8 mouse cellular contexts compared by ENCODE assay signal in the genomic region with DNA sequence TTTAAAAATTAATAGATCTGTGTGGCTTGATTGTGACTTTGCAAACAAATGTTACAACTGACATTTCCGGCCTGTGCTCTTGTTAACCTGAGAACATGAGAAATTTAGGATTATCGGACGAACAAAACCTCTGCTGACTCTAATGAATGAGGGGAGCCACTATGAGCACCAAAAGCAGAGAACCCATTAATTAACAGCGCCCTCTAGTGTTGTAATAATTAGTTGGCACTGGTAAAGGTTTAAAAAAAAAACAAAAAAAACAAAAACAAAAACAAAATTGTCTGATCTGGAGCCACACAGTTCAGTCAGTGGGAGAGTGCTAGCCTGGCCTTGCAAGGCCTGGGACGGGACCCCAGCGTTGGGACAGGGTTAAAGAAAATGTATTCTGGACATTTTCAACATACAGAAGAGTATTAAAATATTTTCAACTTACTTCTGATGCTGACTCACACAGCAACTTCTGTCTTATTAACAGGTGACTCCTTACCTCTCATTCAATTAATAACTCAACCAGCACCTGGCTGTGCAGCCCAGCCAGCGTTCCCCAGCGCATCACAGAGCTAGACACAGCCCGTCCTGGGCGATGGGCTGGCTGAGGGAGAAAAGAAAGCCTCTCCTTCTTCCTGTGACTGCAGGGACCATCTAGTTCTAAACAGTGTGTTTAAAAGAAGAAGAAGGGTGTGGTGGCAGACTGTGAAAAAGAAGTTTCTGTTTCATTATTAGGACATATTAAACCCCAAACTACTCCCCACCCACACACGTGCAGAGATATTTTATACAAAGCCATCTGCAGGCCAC. TPM values are rescaled to one million over a fixed set of nuclear protein-coding genes. Genes with fewer than 3 reads are reported as not detected.
DNase-seq lines count a peak whose midpoint lies in the region; ATAC-seq and TF ChIP-seq lines count a peak whose summit lies in the region.

No protein-coding gene starts in this region.

- no peaks in the 10 kb centered on the region for H3K27me3 ChIP-seq in liver, postnatal 0 days (ENCODE audit: insufficient read depth, low read length)
- H3K27me3 ChIP-seq in Patski = no peaks in the 10 kb centered on the region

- no peaks in the 10 kb centered on the region; the same call in 1 of the 2 replicates for H3K4me1 ChIP-seq in liver, postnatal 0 days (ENCODE audit: insufficient read depth)

- H3K9ac ChIP-seq in liver, postnatal 0 days (replicated peaks) = no peak overlapping the region

- no peak overlapping the region for H3K4me2 ChIP-seq in liver, postnatal 0 days (ENCODE audit: low read depth, low read length)

- no peaks in the 10 kb centered on the region for H3K9me3 ChIP-seq in liver, postnatal 0 days (ENCODE audit: low read length)

- POLR2A ChIA-PET in Patski (lab: Charles Lee) = no interaction called here

- DNase-seq in liver, postnatal 0 days = no peak
- DNase-seq in liver = no peak
- no peak for DNase-seq in Patski (ENCODE audit: low read depth, low spot score)
- DNase-seq in naive thymus-derived CD4-positive, alpha-beta T cell, adult 2 months (ENCODE audit: low read depth) = peak; percentile 73
- DNase-seq in right cerebral cortex, postnatal 4 days = no peak
- DNase-seq in spleen, postnatal 4 days (ENCODE audit: low spot score in 2 of 2) = no peak

- peak; percentile 67 for TF ChIP-seq CTCF in liver, postnatal 0 days (IDR thresholded peaks at IDR 0.05; ENCODE audit: low read depth)
- peak; percentile 60 for TF ChIP-seq CTCF in Patski (IDR thresholded peaks at IDR 0.05)

- H3K4me3 ChIP-seq in liver, postnatal 0 days (ENCODE audit: low read depth, low read length) = no peak overlapping the region

- TF ChIP-seq EP300 in liver, postnatal 0 days (IDR thresholded peaks at IDR 0.05; ENCODE audit: low read depth) = no peak

- no peak for ATAC-seq in liver, postnatal 0 days
- ATAC-seq in Patski = no peak
- ATAC-seq in erythroblast, adult 5-6 weeks (replicated peaks; ENCODE audit: low FRiP score, poor library complexity, severe bottlenecking) = peak; percentile 57; the same call in 1 of the 2 replicates
- no peak for ATAC-seq in frontal cortex, adult (ENCODE audit: low TSS enrichment)

- H3K36me3 ChIP-seq in liver, postnatal 0 days (replicated peaks; ENCODE audit: insufficient read depth, low read length) = no peaks in the 10 kb centered on the region

- H3K27ac ChIP-seq in liver, postnatal 0 days (ENCODE audit: low read depth) = no peak overlapping the region

- WGBS in liver, postnatal 0 days (ENCODE audit: insufficient replicate concordance) = 58% methylated on average over 11 of the region's 11 CpGs

- CTCF ChIA-PET in Patski (lab: Charles Lee) = interaction anchor here (1.0 to 6.9 kb wide), 4 partner anchors 126 to 293 kb away, joined by 3 to 59 read pairs (median 4); no protein-coding TSS in a partner anchor

- in situ Hi-C loops in Patski (cut with MboI; ENCODE audit: low pct_unique_long_range_greater_than_20kb) = no loop called here

RNA-seq across cellular contexts. Expression of a gene that starts 30.7 kb away (rescaled TPM):
- polyA plus RNA-seq in liver, postnatal 0 days (2015; fragmentation: Nextera tagmentation; extraction: Ambion mirVana) = 9.1 and 10.3 TPM in 2 replicates
- 19.7 TPM for polyA plus RNA-seq in Patski (2021)
- 4.0 and 7.5 TPM in 2 replicates for total RNA-seq in erythroblast, adult 5-6 weeks (2015; ENCODE audit: low replicate concordance)
- total RNA-seq in erythroblast, adult 5-6 weeks (2017; ENCODE audit: low replicate concordance) = 2.5 and 5.7 TPM in 2 replicates
